Mouse (Mus musculus): ENCODE measurements around the gene Gm21293. TPM values are rescaled to one million over a fixed set of nuclear protein-coding genes. Genes with fewer than 3 reads are reported as not detected.
"Not testable (repeated sequence)": the region's sequence is repeated elsewhere in the genome, so short reads cannot be mapped to it uniquely, and the experiment has no call there.

Gene Gm21293
- not detected for total RNA-seq (2021)
- long read RNA-seq, experiment 1, result 0 reads
- long read RNA-seq, experiment 2, result 0 reads

DNA sequence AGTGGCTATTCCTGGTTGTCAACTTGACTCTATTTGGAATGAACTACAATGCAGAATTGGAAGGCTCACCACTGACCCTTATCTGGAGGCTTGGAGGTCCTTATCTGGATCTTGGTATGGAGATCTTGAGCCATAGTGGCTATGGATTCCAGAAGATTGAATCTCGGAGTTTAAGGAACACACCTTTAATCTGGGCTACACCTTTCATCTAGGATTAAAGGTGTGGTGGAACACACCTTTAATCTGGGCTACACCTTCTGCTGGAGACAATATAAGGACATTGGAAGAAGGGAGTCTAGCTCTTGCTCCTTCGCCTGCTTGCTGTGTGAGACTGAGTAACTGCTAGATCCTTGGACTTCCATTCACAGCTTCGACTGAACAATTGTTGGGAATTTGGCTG lies at the start of gene Gm21293:
TSS of gene Gm21293 (plus strand) at position 301 of the 400 bp plus-strand sequence.
- not testable (repeated sequence) for DNase-seq (ENCODE audit: low spot score)

DNA sequence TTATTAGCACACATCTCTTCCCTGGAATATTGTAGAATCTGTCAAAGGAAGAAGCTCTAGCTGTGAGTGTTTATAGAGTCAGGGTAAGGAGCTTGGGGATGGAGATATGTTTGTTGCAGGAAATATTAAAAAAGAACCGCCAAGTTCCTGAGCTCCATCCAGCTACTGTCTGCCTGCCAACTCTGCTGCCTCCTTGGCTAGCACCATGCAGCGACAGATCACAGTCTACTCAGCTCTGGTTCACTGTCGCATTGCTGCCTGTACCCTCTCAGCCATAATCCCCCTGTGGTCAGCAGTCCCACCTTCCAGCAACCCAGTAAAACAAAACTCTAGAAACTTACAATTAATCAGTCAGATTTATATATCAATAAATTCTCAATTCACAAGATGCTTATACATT lies 32.7 kb upstream of the Gm21293 start:
- DNase-seq (ENCODE audit: low spot score), result no peak

DNA sequence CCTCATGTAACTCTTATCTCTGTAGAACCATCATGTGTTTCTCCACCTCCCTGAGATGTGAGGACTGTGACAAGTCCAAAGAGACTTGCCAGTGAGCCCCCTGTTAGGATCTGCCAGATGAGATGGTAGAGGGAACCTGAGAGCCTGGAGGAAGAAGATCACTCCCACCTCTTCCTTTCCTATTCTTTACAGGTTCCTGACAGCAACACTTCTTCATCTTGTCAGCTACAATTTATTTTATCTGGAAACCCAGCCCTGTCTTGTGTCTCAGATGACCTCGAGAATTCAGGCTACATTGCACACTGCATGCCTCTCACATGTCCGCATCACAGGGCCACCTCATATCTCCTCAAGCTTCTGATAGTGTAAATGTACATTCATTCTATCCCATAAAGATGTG lies 24.5 kb upstream of the Gm21293 start:
- DNase-seq (ENCODE audit: low spot score), result no peak

DNA sequence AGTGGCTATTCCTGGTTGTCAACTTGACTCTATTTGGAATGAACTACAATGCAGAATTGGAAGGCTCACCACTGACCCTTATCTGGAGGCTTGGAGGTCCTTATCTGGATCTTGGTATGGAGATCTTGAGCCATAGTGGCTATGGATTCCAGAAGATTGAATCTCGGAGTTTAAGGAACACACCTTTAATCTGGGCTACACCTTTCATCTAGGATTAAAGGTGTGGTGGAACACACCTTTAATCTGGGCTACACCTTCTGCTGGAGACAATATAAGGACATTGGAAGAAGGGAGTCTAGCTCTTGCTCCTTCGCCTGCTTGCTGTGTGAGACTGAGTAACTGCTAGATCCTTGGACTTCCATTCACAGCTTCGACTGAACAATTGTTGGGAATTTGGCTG lies 8.4 kb downstream of the Gm21293 start, which contains the start of gene Gm6763:
TSS of gene Gm6763 (plus strand) at position 301 of the 400 bp plus-strand sequence.
- not testable (repeated sequence) for DNase-seq (ENCODE audit: low spot score)

DNA sequence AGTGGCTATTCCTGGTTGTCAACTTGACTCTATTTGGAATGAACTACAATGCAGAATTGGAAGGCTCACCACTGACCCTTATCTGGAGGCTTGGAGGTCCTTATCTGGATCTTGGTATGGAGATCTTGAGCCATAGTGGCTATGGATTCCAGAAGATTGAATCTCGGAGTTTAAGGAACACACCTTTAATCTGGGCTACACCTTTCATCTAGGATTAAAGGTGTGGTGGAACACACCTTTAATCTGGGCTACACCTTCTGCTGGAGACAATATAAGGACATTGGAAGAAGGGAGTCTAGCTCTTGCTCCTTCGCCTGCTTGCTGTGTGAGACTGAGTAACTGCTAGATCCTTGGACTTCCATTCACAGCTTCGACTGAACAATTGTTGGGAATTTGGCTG lies 16.9 kb downstream of the Gm21293 start, which contains the start of gene Gm8764:
TSS of gene Gm8764 (plus strand) at position 301 of the 400 bp plus-strand sequence.
- not testable (repeated sequence) for DNase-seq (ENCODE audit: low spot score)

DNA sequence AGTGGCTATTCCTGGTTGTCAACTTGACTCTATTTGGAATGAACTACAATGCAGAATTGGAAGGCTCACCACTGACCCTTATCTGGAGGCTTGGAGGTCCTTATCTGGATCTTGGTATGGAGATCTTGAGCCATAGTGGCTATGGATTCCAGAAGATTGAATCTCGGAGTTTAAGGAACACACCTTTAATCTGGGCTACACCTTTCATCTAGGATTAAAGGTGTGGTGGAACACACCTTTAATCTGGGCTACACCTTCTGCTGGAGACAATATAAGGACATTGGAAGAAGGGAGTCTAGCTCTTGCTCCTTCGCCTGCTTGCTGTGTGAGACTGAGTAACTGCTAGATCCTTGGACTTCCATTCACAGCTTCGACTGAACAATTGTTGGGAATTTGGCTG lies 25.4 kb downstream of the Gm21293 start, which contains the start of gene Gm21304:
TSS of gene Gm21304 (plus strand) at position 301 of the 400 bp plus-strand sequence.
- DNase-seq (ENCODE audit: low spot score), result not testable (repeated sequence)

DNA sequence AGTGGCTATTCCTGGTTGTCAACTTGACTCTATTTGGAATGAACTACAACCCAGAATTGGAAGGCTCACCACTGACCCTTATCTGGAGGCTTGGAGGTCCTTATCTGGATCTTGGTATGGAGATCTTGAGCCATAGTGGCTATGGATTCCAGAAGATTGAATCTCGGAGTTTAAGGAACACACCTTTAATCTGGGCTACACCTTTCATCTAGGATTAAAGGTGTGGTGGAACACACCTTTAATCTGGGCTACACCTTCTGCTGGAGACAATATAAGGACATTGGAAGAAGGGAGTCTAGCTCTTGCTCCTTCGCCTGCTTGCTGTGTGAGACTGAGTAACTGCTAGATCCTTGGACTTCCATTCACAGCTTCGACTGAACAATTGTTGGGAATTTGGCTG lies 33.9 kb downstream of the Gm21293 start, which contains the start of gene Gm21312:
TSS of gene Gm21312 (plus strand) at position 301 of the 400 bp plus-strand sequence.
- DNase-seq (ENCODE audit: low spot score), result not testable (repeated sequence)

DNA sequence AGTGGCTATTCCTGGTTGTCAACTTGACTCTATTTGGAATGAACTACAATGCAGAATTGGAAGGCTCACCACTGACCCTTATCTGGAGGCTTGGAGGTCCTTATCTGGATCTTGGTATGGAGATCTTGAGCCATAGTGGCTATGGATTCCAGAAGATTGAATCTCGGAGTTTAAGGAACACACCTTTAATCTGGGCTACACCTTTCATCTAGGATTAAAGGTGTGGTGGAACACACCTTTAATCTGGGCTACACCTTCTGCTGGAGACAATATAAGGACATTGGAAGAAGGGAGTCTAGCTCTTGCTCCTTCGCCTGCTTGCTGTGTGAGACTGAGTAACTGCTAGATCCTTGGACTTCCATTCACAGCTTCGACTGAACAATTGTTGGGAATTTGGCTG lies 42.4 kb downstream of the Gm21293 start, which contains the start of gene Gm20765:
TSS of gene Gm20765 (plus strand) at position 301 of the 400 bp plus-strand sequence.
- not testable (repeated sequence) for DNase-seq (ENCODE audit: low spot score)

DNA sequence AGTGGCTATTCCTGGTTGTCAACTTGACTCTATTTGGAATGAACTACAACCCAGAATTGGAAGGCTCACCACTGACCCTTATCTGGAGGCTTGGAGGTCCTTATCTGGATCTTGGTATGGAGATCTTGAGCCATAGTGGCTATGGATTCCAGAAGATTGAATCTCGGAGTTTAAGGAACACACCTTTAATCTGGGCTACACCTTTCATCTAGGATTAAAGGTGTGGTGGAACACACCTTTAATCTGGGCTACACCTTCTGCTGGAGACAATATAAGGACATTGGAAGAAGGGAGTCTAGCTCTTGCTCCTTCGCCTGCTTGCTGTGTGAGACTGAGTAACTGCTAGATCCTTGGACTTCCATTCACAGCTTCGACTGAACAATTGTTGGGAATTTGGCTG lies 51.0 kb downstream of the Gm21293 start, which contains the start of gene Gm4340:
TSS of gene Gm4340 (plus strand) at position 301 of the 400 bp plus-strand sequence.
- not testable (repeated sequence) for DNase-seq (ENCODE audit: low spot score)

Other genes starting within 250 kb of the Gm21293 start
- gene Gm6763, start 8.5 kb downstream of the Gm21293 start, total RNA-seq (2021), result not detected
- not detected for gene Gm8764, start 17.0 kb downstream of the Gm21293 start, total RNA-seq (2021)
- not detected for gene Gm21304, start 25.5 kb downstream of the Gm21293 start, total RNA-seq (2021)
- gene Gm21312, start 34.0 kb downstream of the Gm21293 start, total RNA-seq (2021), result not detected
- not detected for gene Gm20765, start 42.5 kb downstream of the Gm21293 start, total RNA-seq (2021)
- gene Gm4340, start 51.1 kb downstream of the Gm21293 start, total RNA-seq (2021), result not detected